Mouse (Mus musculus) macrophage (primary cell): ENCODE measurements at regions not wholly inside any gene's neighbourhood (a gene's known extent, or its start where the extent isn't known, plus 50 kb on each side); places are given as distances from the start of the nearest gene placed in this dataset.

Experiments used
- H3K27ac ChIP-seq: fragments of 350-480 bp; formaldehyde crosslinking; 2 replicates; pipeline ENCODE4 v1.9.0; 2021
- H3K36me3 ChIP-seq: fragments of 350-480 bp; formaldehyde crosslinking; 2 replicates; pipeline ENCODE4 v1.9.0; 2021; ENCODE audit errors: inconsistent target
- H3K4me3 ChIP-seq: fragments of 350-480 bp; formaldehyde crosslinking; 2 replicates; pipeline ENCODE4 v1.9.0; 2021; ENCODE audit errors: inconsistent target
- H3K79me2 ChIP-seq: fragments of 350-480 bp; formaldehyde crosslinking; 2 replicates; pipeline ENCODE4 v1.9.0; 2021; ENCODE audit errors: inconsistent target
- WGBS: methylation state at CpG from one replicate; pipeline ENCODE4 v1.1.7; 2026; ENCODE audit warnings: inconsistent platforms; ENCODE audit not compliant: missing documents; 5-methylcytosine and 5-hydroxymethylcytosine counted together

DNA sequence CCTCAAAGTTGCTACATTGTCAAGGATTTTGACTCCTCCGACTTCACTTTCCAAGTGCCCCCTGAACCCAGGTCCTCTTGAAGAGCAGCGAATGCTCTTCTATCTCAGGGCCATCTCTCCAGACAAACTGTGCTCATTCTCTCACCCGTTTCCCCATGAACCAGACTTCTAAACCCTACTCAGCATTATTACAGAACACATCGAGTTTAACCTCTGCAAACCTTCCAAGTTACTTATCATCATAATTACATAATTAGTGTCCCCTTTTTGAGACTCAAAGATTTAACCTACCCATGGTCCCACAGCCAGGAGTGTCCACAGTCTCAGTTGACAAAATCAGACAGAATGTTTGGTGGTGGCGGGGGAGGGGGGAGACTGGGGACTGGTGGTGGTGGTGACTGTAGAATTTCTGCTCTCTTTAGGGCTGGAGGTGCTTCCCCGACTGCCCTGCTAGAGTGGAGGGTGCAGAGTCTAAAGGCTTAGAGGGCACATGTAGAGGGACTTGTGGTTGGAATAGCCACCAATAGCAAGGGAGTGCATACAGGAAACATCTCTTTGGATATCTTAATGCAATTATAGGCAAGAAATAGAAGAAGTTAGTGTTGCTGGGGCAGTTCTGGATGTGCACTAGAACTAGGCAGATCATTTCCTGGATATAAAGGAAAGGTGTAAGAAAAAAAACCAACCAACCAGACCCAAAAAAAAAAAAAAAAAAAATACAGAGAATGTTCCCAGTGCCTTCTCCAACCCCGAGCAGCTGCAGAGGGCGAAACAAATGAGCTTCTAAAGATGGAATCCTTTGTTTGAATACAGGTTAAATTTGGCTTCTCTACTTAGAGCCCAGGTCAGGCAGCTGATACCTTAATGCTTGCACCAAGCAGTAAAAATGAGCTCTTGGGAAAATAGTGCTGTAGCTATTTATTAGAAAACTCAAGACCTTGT lies 96.4 kb upstream of the Fut8 start:
- Histone ChIP-seq H3K79me2 (no peaks in the 10 kb centered on the region), H3K27ac (no peak overlapping the region), H3K4me3 (no peak overlapping the region), H3K36me3 (no peaks in the 10 kb centered on the region)
- 50% methylated on average over 8 of the region's 8 CpGs for whole genome bisulfite sequencing

DNA sequence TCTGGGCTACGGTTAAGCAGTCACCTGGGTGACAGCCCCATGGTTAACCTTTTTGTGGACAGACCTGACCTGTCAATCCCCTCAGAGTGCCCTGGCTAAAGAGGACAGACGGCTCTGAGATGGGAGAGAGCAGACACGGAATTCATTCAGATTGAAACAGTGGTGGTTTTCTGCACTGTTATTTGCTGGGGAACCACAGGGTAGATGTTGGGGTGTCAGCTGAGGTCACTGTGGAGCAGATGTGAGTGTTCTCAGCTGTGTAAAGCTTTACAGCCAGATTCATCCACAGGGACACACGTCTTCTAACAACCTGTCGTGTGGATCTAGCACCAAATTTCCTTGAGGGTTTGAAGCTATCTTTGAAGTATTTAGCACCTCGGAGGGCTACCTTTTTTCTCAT lies 97.3 kb upstream of the Fut8 start:
- H3K4me3 ChIP-seq, result no peak overlapping the region
- no peak overlapping the region for H3K27ac ChIP-seq
- H3K79me2 ChIP-seq, result no peaks in the 10 kb centered on the region
- H3K36me3 ChIP-seq, result no peaks in the 10 kb centered on the region
- WGBS, result 67% methylated on average over 6 of the region's 6 CpGs

DNA sequence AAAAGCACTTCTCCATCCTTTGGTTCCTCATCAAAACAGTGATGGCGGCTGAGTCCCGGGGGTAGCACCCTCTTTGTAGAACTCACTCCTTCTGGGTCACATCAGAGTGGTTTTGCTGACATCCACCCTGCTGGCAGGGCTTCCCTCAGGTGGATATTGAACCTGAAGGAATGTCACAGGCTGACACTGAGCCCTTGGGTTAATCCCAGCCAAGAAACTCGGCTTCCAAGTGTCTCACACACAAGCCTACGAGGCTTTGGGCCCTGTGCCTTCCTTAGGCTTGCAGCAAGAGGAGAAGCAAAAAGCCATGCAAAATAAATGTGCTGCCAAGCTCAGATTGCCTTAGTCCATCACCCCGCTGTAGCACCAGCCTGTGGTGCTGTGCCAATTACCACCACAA lies 97.8 kb upstream of the Fut8 start:
- no peak overlapping the region for H3K4me3 ChIP-seq
- 77% methylated on average over 5 of the region's 5 CpGs for WGBS

DNA sequence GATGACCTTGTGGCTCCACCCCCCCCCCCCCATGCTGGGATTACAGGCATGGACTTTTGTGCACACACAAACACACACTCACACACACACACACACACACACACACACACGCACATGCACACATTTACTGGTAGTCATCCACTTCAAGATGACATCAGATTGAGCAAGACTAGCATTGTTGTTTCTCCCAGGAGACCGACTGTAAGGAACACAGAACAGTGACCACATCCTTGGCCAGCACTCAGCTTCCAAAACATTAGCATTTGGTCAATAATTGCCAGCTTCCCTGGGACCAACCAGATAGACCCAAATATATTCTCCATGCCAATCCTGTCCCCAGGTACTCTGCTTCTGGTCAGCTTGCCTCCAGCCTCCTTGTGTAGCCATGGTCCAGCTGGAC lies 98.2 kb upstream of the Fut8 start:
- 37% methylated on average over 2 of the region's 2 CpGs for WGBS
- H3K27ac ChIP-seq, result no peak overlapping the region

More for the DNA sequence above, 97.8 kb upstream of the Fut8 start:
- Histone ChIP-seq H3K79me2 (no peaks in the 10 kb centered on the region), H3K36me3 (no peaks in the 10 kb centered on the region), H3K27ac (no peak overlapping the region)

DNA sequence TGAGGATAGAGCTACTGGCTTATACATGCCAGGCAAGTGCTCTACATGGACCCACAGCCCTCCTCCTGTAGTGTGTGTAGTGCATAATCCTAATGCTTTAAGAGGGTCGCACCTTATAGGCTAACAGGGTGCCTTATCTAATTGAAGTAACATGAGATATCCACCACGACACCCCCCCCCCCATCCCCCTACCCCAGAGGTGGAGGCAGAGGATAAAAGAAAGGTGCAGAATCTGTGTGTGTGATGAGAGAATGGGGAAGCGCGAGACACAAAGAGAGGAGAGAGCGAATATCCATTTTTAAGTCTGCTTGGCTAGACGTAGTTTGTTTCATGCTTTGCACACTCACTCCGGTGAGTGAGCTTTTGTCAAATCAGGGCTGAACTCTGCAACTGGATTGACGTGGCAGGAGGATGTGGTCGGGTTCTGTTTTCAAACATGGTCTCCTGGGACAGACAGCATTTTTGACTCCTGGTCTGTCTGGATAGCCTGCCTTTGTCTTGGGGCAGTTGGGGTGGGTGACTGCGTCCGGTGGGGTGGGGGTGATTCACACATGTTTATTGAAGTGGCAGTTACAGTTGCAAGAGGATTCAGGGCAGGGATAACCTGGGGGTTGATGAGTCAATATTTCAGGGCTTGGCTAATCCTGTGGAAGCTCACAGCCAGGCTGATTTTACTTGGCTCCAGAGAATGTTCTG lies 99.3 kb upstream of the Fut8 start:
- no peak overlapping the region for H3K4me3 ChIP-seq
- H3K27ac ChIP-seq, result no peak overlapping the region
- no peaks in the 10 kb centered on the region for H3K79me2 ChIP-seq
- H3K36me3 ChIP-seq, result no peaks in the 10 kb centered on the region
- 45% methylated on average over 11 of the region's 11 CpGs for WGBS

More for the DNA sequence above, 98.2 kb upstream of the Fut8 start:
- H3K36me3 ChIP-seq, result no peaks in the 10 kb centered on the region
- H3K79me2 ChIP-seq, result no peaks in the 10 kb centered on the region
- H3K4me3 ChIP-seq, result no peak overlapping the region

DNA sequence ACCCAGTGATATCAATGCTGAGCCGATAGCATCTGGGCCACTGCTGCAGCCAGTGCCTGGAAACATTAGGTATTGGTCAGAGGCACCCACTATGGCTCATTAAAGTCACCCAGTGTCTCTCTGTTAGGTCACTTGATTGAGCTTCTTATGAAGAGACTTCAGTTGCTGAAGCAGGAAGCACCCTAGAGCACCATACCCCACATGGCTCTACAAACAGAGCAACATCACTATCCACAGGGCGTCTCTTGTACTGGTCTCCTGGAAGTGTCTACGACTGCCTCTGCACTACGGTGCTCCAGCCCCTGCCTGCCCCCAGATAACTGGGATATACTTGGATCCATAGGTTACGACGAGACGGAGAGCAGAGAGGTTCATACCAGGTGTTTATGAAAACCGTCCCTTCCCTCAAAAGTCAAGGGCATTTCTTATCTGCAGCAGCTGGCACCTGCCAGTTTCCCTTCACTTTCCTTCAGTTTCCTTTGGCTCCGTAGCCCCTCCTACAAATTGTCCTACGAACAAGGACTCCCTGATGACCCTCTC lies 100.6 kb upstream of the Fut8 start:
- Histone ChIP-seq H3K27ac (no peak overlapping the region), H3K4me3 (no peak overlapping the region), H3K36me3 (no peaks in the 10 kb centered on the region), H3K79me2 (no peaks in the 10 kb centered on the region)
- WGBS, result 80% methylated on average over 10 of the region's 10 CpGs

DNA sequence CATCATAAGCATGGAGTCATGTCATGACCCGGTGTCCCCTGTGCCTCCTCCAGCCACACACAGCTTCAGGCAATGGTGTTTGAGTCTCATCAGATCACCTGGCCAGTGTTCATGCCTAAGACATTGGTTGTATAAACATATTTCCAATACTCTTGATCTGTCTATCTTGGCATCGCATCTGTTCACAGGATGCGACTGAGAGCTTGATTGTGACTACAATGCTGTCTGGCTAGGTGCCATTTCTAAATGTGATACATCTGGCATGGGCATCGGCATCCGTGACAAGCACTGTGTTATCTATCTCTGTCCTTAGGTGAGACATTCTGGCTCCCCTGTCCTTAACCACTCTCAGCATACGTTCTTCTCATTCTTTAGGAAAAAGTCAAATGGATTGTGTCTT lies 102.3 kb upstream of the Fut8 start:
- no peak overlapping the region for H3K4me3 ChIP-seq
- WGBS, result 95% methylated on average over 6 of the region's 6 CpGs
- H3K27ac ChIP-seq, result no peak overlapping the region
- H3K36me3 ChIP-seq, result no peaks in the 10 kb centered on the region
- no peaks in the 10 kb centered on the region for H3K79me2 ChIP-seq

DNA sequence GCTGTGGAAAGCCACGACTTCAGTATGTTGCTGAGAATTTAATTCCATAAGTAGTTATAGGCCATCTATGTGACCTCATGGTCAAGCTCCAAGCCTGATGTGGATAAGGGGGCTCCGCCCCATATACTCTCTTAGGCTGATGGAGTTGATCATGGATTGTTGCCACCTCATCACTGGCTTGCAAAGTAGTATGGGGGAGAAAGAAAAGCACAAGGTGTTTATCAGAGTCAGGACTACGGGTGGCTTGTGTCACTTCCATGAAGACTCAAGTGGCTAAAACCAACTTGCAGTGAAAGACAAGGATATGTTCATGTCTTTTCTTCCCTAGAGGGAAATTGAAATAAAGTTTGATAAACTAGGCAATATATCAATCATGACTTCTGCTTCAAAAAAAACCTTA lies 102.9 kb upstream of the Fut8 start:
- no peaks in the 10 kb centered on the region for H3K36me3 ChIP-seq
- no peak overlapping the region for H3K4me3 ChIP-seq
- no peak overlapping the region for H3K27ac ChIP-seq
- H3K79me2 ChIP-seq, result no peaks in the 10 kb centered on the region
- 82% methylated on average over 3 of the region's 3 CpGs for WGBS

DNA sequence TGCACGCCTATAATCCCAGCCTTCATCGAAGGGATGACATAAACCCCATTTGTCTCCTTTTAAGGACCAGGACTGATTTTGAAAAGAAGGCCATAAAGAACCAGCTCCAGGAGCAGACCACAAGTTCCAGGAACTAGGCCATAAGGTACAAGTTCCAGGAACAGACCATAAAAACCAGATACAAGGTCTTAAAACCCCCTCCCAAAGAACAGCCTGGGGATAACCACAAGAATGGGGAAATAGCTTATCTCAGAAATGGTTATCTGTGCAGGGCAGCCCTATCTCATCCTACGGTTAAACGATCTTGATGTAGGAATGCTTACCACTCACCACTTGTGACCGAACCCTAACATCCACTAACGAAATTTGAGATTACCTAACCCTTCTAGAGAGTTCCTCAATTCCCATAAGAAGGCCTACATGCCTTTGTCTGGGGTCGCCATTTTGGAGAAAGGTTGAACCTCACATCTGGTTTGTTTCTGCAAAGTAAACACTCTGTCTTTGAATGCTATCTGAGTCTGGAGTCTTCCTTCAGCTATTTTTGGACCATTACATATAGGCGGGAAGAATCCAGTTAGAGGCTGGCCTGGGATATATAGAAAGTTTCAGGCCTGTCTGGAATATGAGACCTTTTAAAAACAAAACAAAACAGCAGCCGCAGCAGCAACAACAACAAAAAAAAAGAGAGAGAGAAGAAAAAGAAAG lies 103.5 kb upstream of the Fut8 start:
- Histone ChIP-seq H3K4me3 (no peak overlapping the region), H3K79me2 (no peaks in the 10 kb centered on the region), H3K27ac (no peak overlapping the region), H3K36me3 (no peaks in the 10 kb centered on the region)
- WGBS, result 41% methylated on average over 9 of the region's 9 CpGs

DNA sequence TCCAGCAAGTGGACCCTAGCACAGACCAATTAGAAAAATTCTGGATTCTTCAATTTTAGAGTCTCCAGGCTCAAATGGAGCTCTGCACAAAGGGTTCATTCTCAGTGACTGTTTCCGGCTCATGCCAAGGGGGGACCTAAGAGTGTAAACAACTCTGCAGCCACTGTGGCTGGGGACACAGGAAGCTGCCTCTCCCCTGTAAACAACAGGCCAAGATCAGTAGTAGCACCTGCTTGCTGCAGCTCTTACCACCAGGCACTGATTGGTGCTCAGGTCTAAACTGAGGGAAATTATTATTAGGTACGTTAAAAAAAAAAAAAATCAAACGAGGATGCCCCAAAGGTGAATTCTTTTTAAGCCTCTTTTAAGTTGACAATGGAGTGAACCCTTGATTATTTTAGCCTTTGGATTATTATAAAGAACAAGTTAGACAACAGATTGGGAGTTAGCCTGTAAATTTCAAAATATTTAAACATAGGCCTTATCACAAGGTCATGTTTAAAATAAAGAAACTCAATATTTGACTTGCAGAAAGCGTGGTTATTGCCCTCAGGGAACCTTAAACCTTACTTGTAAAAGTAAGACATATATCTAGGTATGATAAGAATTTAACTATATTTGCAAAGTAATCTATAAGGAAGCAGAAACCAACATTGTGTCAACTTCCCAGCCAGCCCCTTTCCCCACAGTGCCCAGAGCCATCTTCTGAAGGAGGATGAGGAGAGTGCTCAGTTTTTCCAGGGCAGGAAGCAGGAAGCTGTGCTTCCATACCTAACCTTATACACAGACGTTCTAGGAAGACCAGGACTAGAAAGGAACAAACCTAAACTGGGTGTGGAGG lies 104.2 kb upstream of the Fut8 start:
- H3K4me3 ChIP-seq, result no peak overlapping the region
- H3K27ac ChIP-seq, result no peak overlapping the region
- H3K36me3 ChIP-seq, result no peaks in the 10 kb centered on the region
- no peaks in the 10 kb centered on the region for H3K79me2 ChIP-seq
- 66% methylated on average over 5 of the region's 5 CpGs for WGBS

DNA sequence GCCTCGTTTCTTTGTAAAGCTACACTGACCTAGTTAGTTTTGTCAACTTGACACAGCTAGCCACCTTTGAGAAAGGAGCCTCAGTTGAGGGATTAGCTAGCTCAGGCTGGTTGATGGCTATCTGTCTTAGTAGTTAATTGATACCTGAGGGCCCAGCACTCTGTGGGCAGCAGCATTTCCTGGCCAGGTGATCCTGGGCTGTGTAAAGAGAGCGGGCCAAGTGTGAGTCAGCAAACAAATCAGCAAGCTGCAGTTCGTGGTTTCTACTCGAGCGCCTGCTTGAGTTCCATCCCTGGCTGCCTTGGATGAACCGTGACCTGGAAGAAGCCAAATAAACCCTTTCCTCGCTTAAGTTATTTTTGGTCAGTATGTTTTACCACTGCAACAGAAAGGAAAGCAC lies 106.6 kb upstream of the Fut8 start:
- Histone ChIP-seq H3K79me2 (no peaks in the 10 kb centered on the region), H3K36me3 (no peaks in the 10 kb centered on the region), H3K27ac (no peak overlapping the region), H3K4me3 (no peak overlapping the region)
- 30% methylated on average over 7 of the region's 7 CpGs for WGBS

DNA sequence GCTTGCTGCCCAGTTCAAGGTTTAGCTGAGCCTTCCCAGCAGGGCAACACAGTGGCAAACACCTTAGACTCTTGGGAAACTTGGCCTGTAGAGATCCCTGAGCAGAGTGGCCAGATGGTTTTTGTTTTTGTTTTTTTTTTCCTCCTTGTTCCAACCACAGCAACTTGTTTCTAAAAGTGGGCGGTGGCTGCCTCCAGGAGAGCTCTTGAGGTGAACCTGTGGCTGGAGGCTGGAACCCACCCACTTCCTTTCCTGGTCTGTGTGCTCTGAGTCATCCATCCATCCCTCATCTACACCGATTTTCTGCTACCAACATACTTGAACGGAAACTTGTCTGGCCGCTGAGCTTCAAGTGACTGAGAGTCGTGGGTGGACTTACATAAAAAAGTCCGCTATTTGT lies 107.4 kb upstream of the Fut8 start:
- no peaks in the 10 kb centered on the region for H3K79me2 ChIP-seq
- H3K36me3 ChIP-seq, result no peaks in the 10 kb centered on the region
- 24% methylated on average over 6 of the region's 6 CpGs for WGBS
- no peak overlapping the region for H3K4me3 ChIP-seq
- no peak overlapping the region for H3K27ac ChIP-seq

DNA sequence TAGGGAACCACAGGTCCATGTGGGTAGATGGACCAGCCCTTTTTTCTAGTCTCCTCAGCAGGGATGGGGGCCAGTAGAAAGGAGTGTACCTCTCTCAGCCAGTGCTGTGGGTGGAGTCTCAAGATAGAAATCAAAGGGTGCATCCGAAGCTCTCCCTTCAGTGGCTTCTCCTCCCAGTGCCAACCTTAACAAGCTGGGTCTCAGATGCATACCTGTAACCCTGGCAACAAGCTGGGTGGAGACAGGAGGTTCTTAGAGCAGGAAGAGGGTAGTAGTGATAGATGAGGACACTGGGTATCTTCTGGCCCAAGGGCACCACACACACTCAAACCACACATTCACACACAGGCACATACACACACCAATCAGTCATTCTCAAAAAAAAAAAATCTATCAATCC lies 113.7 kb upstream of the Fut8 start:
- H3K36me3 ChIP-seq, result no peaks in the 10 kb centered on the region
- WGBS, result 47% methylated on average over 1 of the region's 1 CpGs

DNA sequence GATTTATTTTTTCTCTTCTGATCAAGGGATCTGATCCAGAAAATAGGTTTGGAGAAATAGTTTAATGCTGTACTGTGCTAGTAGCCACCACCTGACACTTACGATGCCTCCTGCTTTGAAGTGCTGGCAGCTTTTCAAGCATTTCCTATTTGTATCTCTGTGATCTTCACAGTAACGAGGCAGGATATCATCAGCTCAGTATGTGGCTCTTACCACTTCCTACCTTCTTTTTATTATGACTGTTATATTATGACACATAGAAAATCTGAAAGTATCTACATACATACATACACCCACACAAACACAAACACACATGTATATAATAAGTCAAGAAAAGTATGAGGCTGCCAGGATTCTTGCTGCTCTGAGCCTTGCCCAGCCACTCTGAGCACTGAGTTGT lies 124.4 kb upstream of the Fut8 start:
- Histone ChIP-seq H3K27ac (no peak overlapping the region), H3K36me3 (no peaks in the 10 kb centered on the region), H3K79me2 (no peaks in the 10 kb centered on the region), H3K4me3 (no peak overlapping the region)
- 67% methylated on average over 2 of the region's 2 CpGs for WGBS

More for the DNA sequence above, 113.7 kb upstream of the Fut8 start:
- no peaks in the 10 kb centered on the region for H3K79me2 ChIP-seq
- no peak overlapping the region for H3K27ac ChIP-seq
- H3K4me3 ChIP-seq, result no peak overlapping the region
